Mouse (Mus musculus): ENCODE results near the gene Clcn5. TPM values are rescaled to one million over a fixed set of nuclear protein-coding genes. Genes with fewer than 3 reads are reported as not detected.

Gene Clcn5
- polyA plus RNA-seq, 1 experiment from 2014 or later: 9.9 TPM

- no peak overlapping the region for H3K4me2 ChIP-seq (ENCODE audit: low read depth, low read length)
- H3K27me3 ChIP-seq (ENCODE audit: control insufficient read depth, insufficient read depth, low read depth, low read length): no peaks in the 10 kb centered on the region
- peak overlapping the region; percentile 61 for H3K27ac ChIP-seq (ENCODE audit: low read length)
- no peak overlapping the region for H3K9ac ChIP-seq (ENCODE audit: low read length)
- no peak overlapping the region for H3K4me3 ChIP-seq (ENCODE audit: low read length)
- no peaks in the 10 kb centered on the region for H3K36me3 ChIP-seq (ENCODE audit: control insufficient read depth, insufficient read depth, low read length)
- no peaks in the 10 kb centered on the region for H3K9me3 ChIP-seq (ENCODE audit: control insufficient read depth, low read length)
- 0 out of 2 replicates have a peak, but pooled peaks cover 9% of the 10 kb centered on the region for H3K4me1 ChIP-seq (replicated peaks; ENCODE audit: control insufficient read depth, insufficient read depth, low read length)
- WGBS: 44% methylated on average over 3 of the region's 3 CpGs
- peak; percentile 84 for ATAC-seq (ENCODE audit: low read depth)
These were observed 59.4 kb downstream of the Clcn5 start for GRCm38 (mm10) chrX:7259718-7260117.

DNA sequence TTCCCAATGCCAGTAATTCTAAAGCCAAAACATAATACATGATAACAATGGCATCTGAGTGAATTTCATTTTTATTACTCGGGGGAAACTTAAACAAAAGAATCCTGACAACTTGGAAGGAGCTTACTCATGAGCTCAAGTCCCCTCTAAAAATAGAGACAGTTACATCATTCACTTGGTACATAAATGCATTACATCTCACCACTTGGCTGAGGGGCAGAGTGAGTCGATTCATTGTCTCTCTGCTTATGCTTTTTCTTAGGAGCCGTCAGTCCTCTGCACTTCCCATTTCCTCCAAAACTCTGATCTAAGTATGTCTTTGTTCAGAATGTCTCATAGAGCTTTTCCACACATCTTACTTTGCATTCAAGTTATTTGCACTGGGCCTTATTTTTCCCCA lies 63.1 kb downstream of the Clcn5 start:
- no peaks in the 10 kb centered on the region for H3K9me3 ChIP-seq (ENCODE audit: control insufficient read depth, low read length)
- H3K27ac ChIP-seq (ENCODE audit: low read length): peak overlapping the region; percentile 30; the same call in 1 of the 2 replicates
- no peak for ATAC-seq (ENCODE audit: low read depth)
- no peaks in the 10 kb centered on the region for H3K36me3 ChIP-seq (ENCODE audit: control insufficient read depth, insufficient read depth, low read length)
- no peak overlapping the region for H3K9ac ChIP-seq (ENCODE audit: low read length)
- H3K27me3 ChIP-seq (ENCODE audit: control insufficient read depth, insufficient read depth, low read depth, low read length): no peaks in the 10 kb centered on the region
- H3K4me3 ChIP-seq (ENCODE audit: low read length): no peak overlapping the region
- 43% methylated on average over 3 of the region's 3 CpGs for WGBS
- H3K4me2 ChIP-seq (ENCODE audit: low read depth, low read length): no peak overlapping the region
- H3K4me1 ChIP-seq (replicated peaks; ENCODE audit: control insufficient read depth, insufficient read depth, low read length): 0 out of 2 replicates have a peak, but pooled peaks cover 9% of the 10 kb centered on the region

GRCm38 (mm10) chrX:7204099-7204498 lies 115.1 kb downstream of the Clcn5 start:
- no peak overlapping the region for H3K4me3 ChIP-seq (ENCODE audit: low read length)

GRCm38 (mm10) chrX:7203535-7203934 lies 115.6 kb downstream of the Clcn5 start:
- Histone ChIP-seq H3K4me2 (ENCODE audit: low read depth, low read length) (no peak overlapping the region), H3K4me3 (ENCODE audit: low read length) (no peak overlapping the region)
- 82% methylated on average over 3 of the region's 3 CpGs for WGBS

More at GRCm38 (mm10) chrX:7204099-7204498, 115.1 kb downstream of the Clcn5 start:
- no peaks in the 10 kb centered on the region for H3K27me3 ChIP-seq (ENCODE audit: control insufficient read depth, insufficient read depth, low read depth, low read length)
- H3K36me3 ChIP-seq (ENCODE audit: control insufficient read depth, insufficient read depth, low read length): no peaks in the 10 kb centered on the region
- ATAC-seq (ENCODE audit: low read depth): no peak
- H3K4me2 ChIP-seq (ENCODE audit: low read depth, low read length): no peak overlapping the region
- H3K27ac ChIP-seq (ENCODE audit: low read length): no peak overlapping the region
- WGBS: 51% methylated on average over 5 of the region's 5 CpGs
- H3K9ac ChIP-seq (ENCODE audit: low read length): no peak overlapping the region
- no peaks in the 10 kb centered on the region for H3K4me1 ChIP-seq (replicated peaks; ENCODE audit: control insufficient read depth, insufficient read depth, low read length)
- no peaks in the 10 kb centered on the region for H3K9me3 ChIP-seq (ENCODE audit: control insufficient read depth, low read length)

GRCm38 (mm10) chrX:7197833-7198232 lies 121.3 kb downstream of the Clcn5 start:
- H3K4me2 ChIP-seq (ENCODE audit: low read depth, low read length): no peak overlapping the region
- H3K4me1 ChIP-seq (replicated peaks; ENCODE audit: control insufficient read depth, insufficient read depth, low read length): no peaks in the 10 kb centered on the region
- peak overlapping the region; percentile 43; the same call in 1 of the 2 replicates for H3K27ac ChIP-seq (ENCODE audit: low read length)
- no peak overlapping the region for H3K9ac ChIP-seq (ENCODE audit: low read length)
- no peaks in the 10 kb centered on the region for H3K27me3 ChIP-seq (ENCODE audit: control insufficient read depth, insufficient read depth, low read depth, low read length)
- peak; percentile 71 for ATAC-seq (ENCODE audit: low read depth)
- WGBS: 25% methylated on average over 1 of the region's 1 CpGs
- no peak overlapping the region for H3K4me3 ChIP-seq (ENCODE audit: low read length)
- no peaks in the 10 kb centered on the region for H3K9me3 ChIP-seq (ENCODE audit: control insufficient read depth, low read length)
- no peaks in the 10 kb centered on the region for H3K36me3 ChIP-seq (ENCODE audit: control insufficient read depth, insufficient read depth, low read length)

More at GRCm38 (mm10) chrX:7203535-7203934, 115.6 kb downstream of the Clcn5 start:
- no peaks in the 10 kb centered on the region for H3K27me3 ChIP-seq (ENCODE audit: control insufficient read depth, insufficient read depth, low read depth, low read length)
- no peak for ATAC-seq (ENCODE audit: low read depth)
- no peak overlapping the region for H3K9ac ChIP-seq (ENCODE audit: low read length)
- H3K27ac ChIP-seq (ENCODE audit: low read length): no peak overlapping the region
- no peaks in the 10 kb centered on the region for H3K9me3 ChIP-seq (ENCODE audit: control insufficient read depth, low read length)
- H3K4me1 ChIP-seq (replicated peaks; ENCODE audit: control insufficient read depth, insufficient read depth, low read length): no peaks in the 10 kb centered on the region
- H3K36me3 ChIP-seq (ENCODE audit: control insufficient read depth, insufficient read depth, low read length): no peaks in the 10 kb centered on the region

- WGBS: 81% methylated on average over 4 of the region's 4 CpGs
- H3K4me3 ChIP-seq (ENCODE audit: low read length): no peak overlapping the region
These were observed 128.3 kb downstream of the Clcn5 start for GRCm38 (mm10) chrX:7190816-7191215.

DNA sequence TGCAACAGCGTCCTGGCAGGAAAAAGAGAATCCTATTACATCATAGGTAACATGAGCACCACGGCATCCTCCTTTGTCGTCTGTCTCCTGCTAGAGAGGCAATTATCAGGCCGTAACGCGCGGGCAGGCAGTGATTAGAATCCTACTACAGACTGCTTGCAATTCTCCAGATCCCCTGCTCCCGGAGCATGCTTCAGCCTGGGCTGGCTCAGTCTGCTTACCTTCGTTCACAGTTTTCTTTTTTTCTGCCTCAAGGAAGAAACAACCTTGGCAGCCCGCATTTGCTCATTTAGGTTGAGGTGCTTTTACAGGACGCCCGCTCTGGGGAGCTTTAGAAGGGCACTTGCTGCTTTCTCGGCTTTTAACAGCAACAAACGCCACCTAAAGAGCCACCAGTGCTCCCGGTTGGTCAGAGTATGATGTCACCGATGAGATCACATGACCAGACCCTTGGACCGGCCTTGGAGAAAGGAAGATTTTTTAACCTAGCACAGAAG lies 130.8 kb downstream of the Clcn5 start:
- peak overlapping the region; percentile 62 for H3K9ac ChIP-seq (ENCODE audit: low read length)
- ATAC-seq (ENCODE audit: low read depth): peak; percentile 77
- WGBS: 13% methylated on average over 17 of the region's 17 CpGs
- peak overlapping the region; percentile 61 for H3K4me2 ChIP-seq (ENCODE audit: low read depth, low read length)
- peaks cover 3% of the 10 kb centered on the region; the same call in 1 of the 2 replicates for H3K4me1 ChIP-seq (replicated peaks; ENCODE audit: control insufficient read depth, insufficient read depth, low read length)
- no peaks in the 10 kb centered on the region for H3K36me3 ChIP-seq (ENCODE audit: control insufficient read depth, insufficient read depth, low read length)
- H3K27ac ChIP-seq (ENCODE audit: low read length): peak overlapping the region; percentile 59; the same call in 1 of the 2 replicates
- H3K27me3 ChIP-seq (ENCODE audit: control insufficient read depth, insufficient read depth, low read depth, low read length): no peaks in the 10 kb centered on the region
- no peaks in the 10 kb centered on the region for H3K9me3 ChIP-seq (ENCODE audit: control insufficient read depth, low read length)
- H3K4me3 ChIP-seq (ENCODE audit: low read length): peak overlapping the region; percentile 46

More at GRCm38 (mm10) chrX:7190816-7191215, 128.3 kb downstream of the Clcn5 start:
- Histone ChIP-seq H3K36me3 (ENCODE audit: control insufficient read depth, insufficient read depth, low read length) (no peaks in the 10 kb centered on the region), H3K4me2 (ENCODE audit: low read depth, low read length) (no peak overlapping the region), H3K27ac (ENCODE audit: low read length) (no peak overlapping the region), H3K27me3 (ENCODE audit: control insufficient read depth, insufficient read depth, low read depth, low read length) (no peaks in the 10 kb centered on the region), H3K4me1 (replicated peaks; ENCODE audit: control insufficient read depth, insufficient read depth, low read length) (peaks cover 3% of the 10 kb centered on the region; the same call in 1 of the 2 replicates), H3K9me3 (ENCODE audit: control insufficient read depth, low read length) (no peaks in the 10 kb centered on the region), H3K9ac (ENCODE audit: low read length) (no peak overlapping the region)
- ATAC-seq (ENCODE audit: low read depth): no peak

DNA sequence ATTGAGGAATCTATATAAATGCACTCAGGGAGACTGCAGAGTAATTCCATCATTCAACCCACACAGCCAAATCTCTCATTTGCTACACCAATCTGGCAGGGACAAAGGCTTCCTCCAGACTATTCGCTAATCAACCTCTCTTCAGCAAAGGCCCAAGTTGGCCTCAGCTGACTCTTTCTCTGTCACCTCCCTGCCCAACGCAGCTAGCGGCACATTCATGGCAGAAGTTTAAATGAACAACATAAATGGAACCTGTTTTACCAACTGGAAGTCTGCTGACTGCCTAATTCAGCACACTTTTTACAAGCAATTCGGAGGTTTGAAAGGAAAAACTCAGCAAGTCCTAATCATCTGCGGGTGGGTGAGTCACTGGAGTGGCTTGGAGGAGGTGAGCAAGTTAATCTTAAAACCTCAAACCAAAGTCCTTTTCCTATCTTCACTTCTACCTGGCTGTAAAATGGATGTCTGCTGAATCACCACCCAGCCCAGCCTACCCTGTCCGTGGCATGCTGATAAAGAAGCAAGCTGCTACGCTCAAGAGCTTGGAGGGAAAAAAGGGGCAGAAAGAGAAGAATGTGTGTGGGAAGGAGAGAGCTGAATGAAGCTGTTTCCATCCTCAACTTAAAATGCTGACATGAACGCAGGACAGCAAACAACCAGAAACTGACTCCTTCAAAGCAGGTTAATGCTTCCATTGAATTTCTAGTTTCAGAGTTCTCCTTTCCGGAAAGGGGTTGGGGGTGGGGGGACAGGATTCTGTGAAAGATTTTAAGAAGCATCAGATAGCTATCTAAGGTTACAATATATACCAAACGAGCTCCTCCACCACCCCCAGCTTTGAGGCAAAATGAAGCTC lies 131.5 kb downstream of the Clcn5 start:
- Histone ChIP-seq H3K27ac (ENCODE audit: low read length) (peak overlapping the region; percentile 59; the same call in 1 of the 2 replicates), H3K9me3 (ENCODE audit: control insufficient read depth, low read length) (no peaks in the 10 kb centered on the region), H3K27me3 (ENCODE audit: control insufficient read depth, insufficient read depth, low read depth, low read length) (no peaks in the 10 kb centered on the region), H3K9ac (ENCODE audit: low read length) (peak overlapping the region; percentile 62; the same call in 1 of the 2 replicates), H3K4me1 (replicated peaks; ENCODE audit: control insufficient read depth, insufficient read depth, low read length) (peaks cover 3% of the 10 kb centered on the region; the same call in 1 of the 2 replicates), H3K36me3 (ENCODE audit: control insufficient read depth, insufficient read depth, low read length) (no peaks in the 10 kb centered on the region), H3K4me3 (ENCODE audit: low read length) (peak overlapping the region; percentile 46), H3K4me2 (ENCODE audit: low read depth, low read length) (peak overlapping the region; percentile 61)
- ATAC-seq (ENCODE audit: low read depth): no peak
- WGBS: 37% methylated on average over 10 of the region's 10 CpGs

DNA sequence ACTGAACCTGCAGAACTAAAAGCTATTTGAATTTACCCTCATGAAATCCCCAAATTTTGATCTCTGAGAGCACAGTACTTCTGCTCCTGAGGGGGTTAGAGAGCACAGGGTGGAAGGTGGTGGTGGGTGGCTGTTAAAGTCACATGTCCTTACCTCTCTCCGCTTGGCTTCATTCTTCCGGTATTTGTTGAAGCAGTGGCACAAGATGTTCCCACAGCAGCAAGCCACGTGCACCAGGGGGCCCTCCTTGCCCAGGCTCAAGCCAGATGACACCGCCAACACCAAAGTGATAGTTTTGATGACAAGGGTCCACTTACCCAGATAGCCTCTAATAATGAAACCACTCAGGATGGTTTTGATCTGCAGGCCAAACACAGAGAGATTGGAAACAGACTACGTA lies 149.0 kb downstream of the Clcn5 start:
- no peak overlapping the region for H3K4me3 ChIP-seq (ENCODE audit: low read length)
- 83% methylated on average over 5 of the region's 5 CpGs for WGBS
- no peaks in the 10 kb centered on the region for H3K9me3 ChIP-seq (ENCODE audit: control insufficient read depth, low read length)

More for the DNA sequence above, 149.0 kb downstream of the Clcn5 start:
- ATAC-seq (ENCODE audit: low read depth): no peak
- Histone ChIP-seq H3K4me2 (ENCODE audit: low read depth, low read length) (no peak overlapping the region), H3K36me3 (ENCODE audit: control insufficient read depth, insufficient read depth, low read length) (no peaks in the 10 kb centered on the region), H3K27ac (ENCODE audit: low read length) (no peak overlapping the region), H3K9ac (ENCODE audit: low read length) (no peak overlapping the region), H3K27me3 (ENCODE audit: control insufficient read depth, insufficient read depth, low read depth, low read length) (no peaks in the 10 kb centered on the region), H3K4me1 (replicated peaks; ENCODE audit: control insufficient read depth, insufficient read depth, low read length) (no peaks in the 10 kb centered on the region)

Measured in lung, embryonic 16.5 days (tissue).